Mouse (Mus musculus) cerebellum, adult 2 months (tissue): ENCODE results near the gene Zc3h12b. TPM values are rescaled to one million over a fixed set of nuclear protein-coding genes. Genes with fewer than 3 reads are reported as not detected.

Source experiments
- DNase-seq, 2 experiments: peaks; one replicate each; pipeline ENCODE4 v3.0.0; 2021
- H3K27ac ChIP-seq: fragments of 200-500 bp; 2 replicates; pipeline ENCODE4 v1.5.1; 2012; ENCODE audit warnings: low read length, control low read depth, inconsistent platforms; ENCODE audit not compliant: insufficient read depth
- H3K27me3 ChIP-seq: fragments of 200-500 bp; 2 replicates; pipeline ENCODE4 v1.6.1; 2012; ENCODE audit warnings: inconsistent platforms, mild to moderate bottlenecking, low read length, moderate library complexity; ENCODE audit not compliant: control insufficient read depth, insufficient read depth
- H3K4me1 ChIP-seq: fragments of 200-500 bp; 2 replicates; pipeline ENCODE4 v1.6.1; 2011; ENCODE audit warnings: low read length; ENCODE audit not compliant: control insufficient read depth, insufficient read depth
- H3K4me3 ChIP-seq: fragments of 200-500 bp; replicated peaks from 2 replicates; pipeline ENCODE3; 2011; ENCODE audit warnings: mild to moderate bottlenecking, low read depth, low read length, control low read depth; ENCODE audit not compliant: insufficient read depth
- CTCF ChIP-seq: fragments of 200-500 bp; IDR thresholded peaks from 2 replicates; pipeline ENCODE4 v1.5.1; 2011; ENCODE audit warnings: low read depth, mild to moderate bottlenecking, control low read depth, low read length, moderate library complexity, borderline replicate concordance; ENCODE audit not compliant: insufficient read depth
- POLR2A ChIP-seq: fragments of 200-500 bp; IDR thresholded peaks from 2 replicates; pipeline ENCODE4 v1.6.1; 2011; ENCODE audit warnings: low read length, control low read depth, borderline replicate concordance; ENCODE audit not compliant: insufficient read depth
- WGBS: fragments of 180-500 bp; shearing (Covaris S2); methylation state at CpG from one replicate; pipeline ENCODE4 v1.1.7; 2018; 5-methylcytosine and 5-hydroxymethylcytosine counted together
- polyA plus RNA-seq: library from polyadenylated mRNA; depleted of rRNA; stranded (reverse); fragments of >200 nt; gene quantifications from 2 replicates; pipeline ENCODE4 v1.2.3, GENCODE M21; 2012; rRNA removed

Gene Zc3h12b
- polyA plus RNA-seq: 7.6 and 7.7 TPM in 2 replicates

DNA sequence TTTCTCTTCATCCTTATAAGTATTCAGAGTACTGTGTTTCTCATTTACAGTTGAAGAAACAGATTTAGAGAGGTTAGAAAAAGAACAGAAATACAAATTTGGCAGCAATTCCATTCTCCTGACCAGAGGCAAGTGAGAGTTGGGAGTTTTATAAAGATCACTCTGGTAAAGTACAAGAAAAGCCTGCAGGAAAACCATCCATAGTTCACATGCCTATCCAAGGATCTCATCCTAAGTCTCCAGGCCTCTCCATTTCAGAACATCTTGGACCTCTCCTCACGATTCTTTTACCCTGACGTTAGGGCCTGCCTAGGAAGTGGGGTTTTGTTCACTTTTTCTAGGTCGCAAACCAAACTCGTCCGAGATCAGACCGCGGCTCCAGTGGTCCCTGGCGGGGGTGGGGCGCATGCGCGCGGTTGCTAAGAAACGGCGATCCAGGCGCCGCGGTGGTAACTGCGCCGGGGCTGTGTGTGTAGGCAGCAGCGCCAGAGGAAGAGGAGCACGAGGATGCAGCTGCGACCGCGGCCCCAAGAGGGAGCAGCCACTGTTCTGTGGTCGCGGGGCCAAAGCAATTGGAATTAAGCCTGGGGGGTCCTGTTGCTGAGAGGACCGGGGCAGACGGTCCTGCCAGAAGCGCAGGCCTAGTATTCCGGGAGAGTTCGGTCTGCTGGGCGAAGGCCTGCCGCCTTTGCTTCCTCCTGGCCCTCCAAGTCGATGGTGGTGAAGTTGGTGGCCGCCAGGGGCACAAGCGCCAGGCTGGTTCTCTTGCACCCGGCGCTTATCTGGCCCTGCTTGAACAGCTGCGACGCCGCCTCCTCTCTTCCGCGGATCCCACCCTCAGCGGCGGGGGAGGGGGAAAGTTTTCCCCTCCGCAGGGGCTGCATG is at the start of gene Zc3h12b:
Gene Zc3h12b (plus strand): TSS at position 452 of the 885 bp plus-strand sequence.
- TF ChIP-seq CTCF (peak; percentile 33; the same call in 1 of the 2 replicates), POLR2A (no peak)
- H3K27ac ChIP-seq: peak within 1 kb of the TSS; percentile 51
- H3K4me1 ChIP-seq: no peaks in the 10 kb centered on the region
- H3K27me3 ChIP-seq: no peaks in the 10 kb centered on the region
- H3K4me3 ChIP-seq: peak within 1 kb of the TSS; percentile 53
- peak; percentile 75 to 78 for DNase-seq
- 6% methylated on average over 45 of the region's 46 CpGs for WGBS

DNA sequence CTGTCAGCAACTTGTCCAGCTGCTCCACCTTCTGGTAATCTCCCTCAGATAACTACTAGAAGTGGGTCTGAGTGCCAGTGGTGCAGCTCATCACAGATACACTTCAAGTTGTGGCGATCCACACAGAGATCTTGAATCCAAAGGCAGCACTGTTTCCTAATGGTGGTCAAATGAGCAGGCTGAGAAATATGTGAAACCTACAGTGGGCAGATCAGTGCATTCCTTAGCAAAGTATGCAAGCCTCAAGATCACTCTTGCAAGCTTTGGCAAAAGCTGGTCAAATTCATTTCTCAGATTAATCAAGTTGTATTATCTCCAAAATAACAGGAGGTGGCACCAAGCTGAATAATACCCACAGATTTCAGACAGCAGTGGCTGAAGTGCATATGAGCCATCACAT is 29.3 kb upstream of the Zc3h12b start:
- TF ChIP-seq POLR2A: no peak
- TF ChIP-seq CTCF: no peak
- 100% methylated on average over 1 of the region's 1 CpGs for WGBS
- DNase-seq: no peak

DNA sequence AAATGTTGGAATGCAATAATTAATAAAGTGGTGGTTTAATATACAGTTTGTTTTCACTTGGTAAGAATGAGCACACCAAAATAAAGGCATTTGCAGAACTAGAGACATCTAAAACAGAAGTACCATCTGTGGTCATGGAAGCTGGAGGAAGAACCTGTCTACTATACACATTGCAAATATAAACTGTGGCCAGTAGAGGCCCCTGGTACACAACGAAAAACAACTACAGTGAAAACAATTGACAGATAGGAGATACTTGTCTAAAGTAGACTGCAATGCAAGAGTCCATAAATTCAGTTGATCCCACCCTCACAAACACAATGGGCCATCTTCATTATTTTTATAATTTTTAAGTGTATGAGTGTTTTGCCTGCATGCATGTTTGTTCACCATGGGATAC is 24.4 kb upstream of the Zc3h12b start:
- no peak overlapping the region for H3K27ac ChIP-seq
- H3K4me3 ChIP-seq: no peak overlapping the region
- no peak for TF ChIP-seq POLR2A
- no peaks in the 10 kb centered on the region for H3K27me3 ChIP-seq
- H3K4me1 ChIP-seq: no peaks in the 10 kb centered on the region
- peak in 1 of 2 experiments; percentile 17 for DNase-seq
- WGBS: 33% methylated on average over 1 of the region's 1 CpGs

More for the DNA sequence above, 29.3 kb upstream of the Zc3h12b start:
- no peak overlapping the region for H3K4me3 ChIP-seq
- no peaks in the 10 kb centered on the region for H3K27me3 ChIP-seq
- H3K4me1 ChIP-seq: no peaks in the 10 kb centered on the region
- no peak overlapping the region for H3K27ac ChIP-seq

DNA sequence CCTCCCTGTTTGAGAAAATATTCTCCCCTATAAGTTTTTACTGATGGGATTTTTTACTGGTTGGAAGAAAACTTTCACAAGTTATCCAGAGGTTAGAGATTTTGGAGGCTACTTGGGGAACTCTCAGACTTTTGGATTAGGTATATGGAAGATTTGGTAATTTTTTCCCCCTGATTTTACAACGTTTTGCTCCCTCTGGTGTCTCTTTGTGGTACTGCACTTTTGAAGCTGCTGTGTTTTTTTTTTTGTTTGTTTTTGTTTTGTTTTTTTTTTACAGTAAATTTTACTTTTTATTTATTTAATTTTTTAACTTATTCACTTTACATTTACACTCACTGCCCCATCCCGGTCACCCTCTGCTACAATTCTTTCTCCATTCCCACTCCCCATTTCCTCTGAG is 26.8 kb downstream of the Zc3h12b start:
- TF ChIP-seq CTCF: no peak
- no peak for TF ChIP-seq POLR2A
- no peaks in the 10 kb centered on the region for H3K4me1 ChIP-seq
- no peaks in the 10 kb centered on the region for H3K27me3 ChIP-seq
- WGBS: 43% methylated on average over 2 of the region's 2 CpGs
- no peak for DNase-seq
- H3K4me3 ChIP-seq: no peak overlapping the region
- no peak overlapping the region for H3K27ac ChIP-seq

DNA sequence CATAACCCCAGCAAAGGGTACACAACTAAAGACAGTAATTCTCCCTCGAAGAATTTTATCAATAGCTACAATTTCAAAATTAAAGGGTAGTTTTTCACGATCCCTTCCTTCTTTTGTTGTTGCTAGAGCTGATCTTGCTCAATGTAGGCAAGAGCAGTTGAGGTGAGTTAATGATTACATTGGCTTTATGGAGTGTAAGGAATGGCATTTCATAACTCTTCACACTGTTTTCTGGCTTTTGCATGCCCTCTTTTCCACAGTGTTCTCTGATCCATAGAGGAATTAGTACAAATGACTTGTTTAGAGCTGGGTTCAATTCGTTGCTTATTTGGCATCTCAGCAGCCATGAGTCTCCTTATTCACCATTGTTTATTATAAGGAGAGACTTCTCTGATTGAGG is 84.4 kb downstream of the Zc3h12b start:
- DNase-seq: no peak
- no peaks in the 10 kb centered on the region for H3K27me3 ChIP-seq
- H3K27ac ChIP-seq: no peak overlapping the region
- H3K4me1 ChIP-seq: no peaks in the 10 kb centered on the region
- TF ChIP-seq CTCF (no peak), POLR2A (no peak)
- 87% methylated on average over 3 of the region's 3 CpGs for WGBS
- no peak overlapping the region for H3K4me3 ChIP-seq

DNA sequence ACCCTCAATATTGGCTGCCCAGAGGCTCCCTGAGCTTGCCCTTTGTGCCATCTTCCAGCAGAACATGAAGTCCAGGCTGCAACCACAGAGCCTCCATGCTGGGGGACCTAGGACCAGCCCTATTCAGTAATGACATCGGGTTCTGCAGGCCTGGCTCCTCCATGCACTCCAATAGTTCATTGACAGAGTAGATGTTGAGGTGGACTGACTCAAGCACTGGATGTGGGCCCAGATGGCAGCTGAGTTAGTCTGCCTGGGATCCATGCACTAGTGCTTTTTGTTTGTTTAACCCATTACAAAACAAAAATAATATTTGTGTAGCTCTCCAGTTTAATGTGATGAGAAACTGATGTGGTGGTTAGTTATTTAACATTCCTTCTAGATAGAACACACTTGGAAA is 90.3 kb downstream of the Zc3h12b start:
- 38% methylated on average over 1 of the region's 1 CpGs for WGBS
- H3K4me1 ChIP-seq: no peaks in the 10 kb centered on the region
- DNase-seq: peak in 1 of 2 experiments; percentile 0

DNA sequence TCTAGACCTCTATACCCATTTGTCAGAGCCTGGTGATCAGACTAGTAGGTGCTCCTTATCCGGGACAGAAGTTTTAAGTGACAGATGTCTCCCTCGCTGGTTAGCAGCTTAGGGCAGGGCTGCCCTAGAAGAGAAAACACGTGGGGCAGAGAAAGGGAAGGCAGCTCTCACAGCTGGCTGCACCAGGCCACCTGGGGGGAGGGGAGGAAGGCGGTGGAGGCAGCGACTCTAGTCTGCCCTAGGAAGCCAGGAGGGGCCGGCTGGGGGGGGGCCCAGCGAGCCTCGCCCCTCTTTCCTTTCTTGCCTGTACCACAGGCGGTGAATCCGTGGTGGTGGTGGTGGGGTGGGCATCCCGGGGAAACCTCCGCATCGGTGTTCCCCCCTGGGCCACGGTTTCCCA is 141.3 kb downstream of the Zc3h12b start:
- no peak overlapping the region for H3K27ac ChIP-seq
- no peaks in the 10 kb centered on the region for H3K4me1 ChIP-seq
- no peaks in the 10 kb centered on the region for H3K27me3 ChIP-seq
- DNase-seq: no peak
- 65% methylated on average over 14 of the region's 14 CpGs for WGBS
- no peak for TF ChIP-seq POLR2A
- no peak for TF ChIP-seq CTCF
- no peak overlapping the region for H3K4me3 ChIP-seq

More for the DNA sequence above, 90.3 kb downstream of the Zc3h12b start:
- TF ChIP-seq POLR2A: no peak
- TF ChIP-seq CTCF: no peak
- H3K4me3 ChIP-seq: no peak overlapping the region
- H3K27me3 ChIP-seq: no peaks in the 10 kb centered on the region
- no peak overlapping the region for H3K27ac ChIP-seq

DNA sequence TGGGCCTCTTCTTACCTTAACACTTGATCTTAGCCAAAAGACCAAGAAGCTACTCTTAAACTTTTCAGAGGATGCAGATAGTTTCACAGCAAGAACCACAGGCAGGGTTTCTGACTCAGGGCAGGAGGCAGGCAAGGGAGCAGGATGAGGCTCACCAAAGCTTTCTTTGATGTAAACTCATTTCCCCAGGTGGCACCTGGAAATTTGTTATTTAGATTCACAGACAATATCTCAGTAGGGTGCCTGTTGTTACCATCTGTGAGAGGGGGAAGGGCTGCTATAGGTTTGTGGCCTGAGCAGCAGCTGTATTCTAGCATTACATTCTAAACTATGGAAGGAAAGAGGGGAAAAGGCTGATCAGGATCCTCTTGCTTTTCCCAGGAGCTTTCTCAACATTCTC is 169.6 kb downstream of the Zc3h12b start:
- peak in 1 of 2 experiments; percentile 1 for DNase-seq
- TF ChIP-seq CTCF (no peak), POLR2A (no peak)
- no peaks in the 10 kb centered on the region for H3K4me1 ChIP-seq
- no peaks in the 10 kb centered on the region for H3K27me3 ChIP-seq
- H3K4me3 ChIP-seq: no peak overlapping the region
- H3K27ac ChIP-seq: no peak overlapping the region
